Mouse (Mus musculus): ENCODE measurements at regions not wholly inside any gene's neighbourhood (a gene's known extent, or its start where the extent isn't known, plus 50 kb on each side); places are given as distances from the start of the nearest gene placed in this dataset.

DNA sequence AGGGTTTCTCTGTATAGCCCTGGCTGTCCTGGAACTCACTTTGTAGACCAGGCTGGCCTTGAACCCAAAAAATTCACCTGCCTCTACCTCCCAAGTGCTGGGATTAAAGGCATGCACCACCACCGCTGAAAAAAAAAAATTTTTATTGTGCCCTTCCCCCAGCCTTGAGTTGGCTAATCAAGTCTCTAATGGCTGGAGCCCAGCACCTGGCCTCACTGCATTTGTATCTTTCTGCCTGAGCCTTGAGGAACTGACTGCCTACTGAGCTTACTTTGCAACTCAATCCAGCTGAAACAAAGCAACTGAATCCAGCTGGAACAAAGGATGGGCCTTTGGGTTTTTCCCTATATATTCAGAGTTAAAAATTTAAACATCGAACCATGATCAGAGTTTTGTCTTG, 153.3 kb upstream of the Ccnh start:
- ATAC-seq (ENCODE audit: insufficient number of reproducible peaks, low FRiP score, low TSS enrichment, low read depth) (no peak), DNase-seq (ENCODE audit: low spot score) (no peak)
- Histone ChIP-seq H3K36me3 (ENCODE audit: control insufficient read depth, insufficient read depth, low read length) (no peaks in the 10 kb centered on the region), H3K9ac (ENCODE audit: low read length) (no peak overlapping the region), H3K4me1 (ENCODE audit: control insufficient read depth, insufficient read depth, low read length) (no peaks in the 10 kb centered on the region), H3K4me3 (ENCODE audit: low read depth, low read length) (no peak overlapping the region), H3K4me2 (ENCODE audit: low read depth, severe bottlenecking) (no peak overlapping the region), H3K27me3 (ENCODE audit: control insufficient read depth, insufficient read depth, low read length) (no peaks in the 10 kb centered on the region), H3K27ac (replicated peaks; ENCODE audit: low read depth, low read length) (no peak overlapping the region), H3K9me3 (ENCODE audit: control insufficient read depth, low read length) (no peaks in the 10 kb centered on the region)
- 75% methylated on average over 2 of the region's 2 CpGs for WGBS

DNA sequence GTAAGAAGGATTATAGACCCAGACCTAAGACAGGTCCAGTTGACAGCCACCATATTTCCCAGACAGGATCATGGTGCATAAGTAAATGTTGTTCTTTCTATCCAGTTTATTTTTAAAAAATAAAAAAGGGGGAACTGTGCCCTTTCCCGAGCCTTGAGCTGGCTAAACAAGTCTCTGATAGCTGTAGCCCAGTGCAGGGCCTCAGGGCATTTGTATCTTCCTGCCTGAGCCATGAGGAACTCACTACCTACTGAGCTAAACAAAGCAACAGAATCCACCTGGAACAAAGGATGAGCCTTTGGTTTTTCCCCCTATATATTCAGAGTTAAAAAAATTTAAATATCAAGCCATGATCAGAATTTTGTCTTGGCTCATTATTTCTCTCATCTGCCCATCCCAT, 152.4 kb upstream of the Ccnh start:
- Histone ChIP-seq H3K36me3 (ENCODE audit: control insufficient read depth, insufficient read depth, low read length) (no peaks in the 10 kb centered on the region), H3K4me3 (ENCODE audit: low read depth, low read length) (no peak overlapping the region), H3K27me3 (ENCODE audit: control insufficient read depth, insufficient read depth, low read length) (no peaks in the 10 kb centered on the region), H3K9ac (ENCODE audit: low read length) (no peak overlapping the region), H3K27ac (replicated peaks; ENCODE audit: low read depth, low read length) (no peak overlapping the region), H3K4me1 (ENCODE audit: control insufficient read depth, insufficient read depth, low read length) (no peaks in the 10 kb centered on the region), H3K9me3 (ENCODE audit: control insufficient read depth, low read length) (no peaks in the 10 kb centered on the region), H3K4me2 (ENCODE audit: low read depth, severe bottlenecking) (no peak overlapping the region)
- DNase-seq (ENCODE audit: low spot score) (no peak), ATAC-seq (ENCODE audit: insufficient number of reproducible peaks, low FRiP score, low TSS enrichment, low read depth) (no peak)
- WGBS: 61% methylated on average over 1 of the region's 1 CpGs

DNA sequence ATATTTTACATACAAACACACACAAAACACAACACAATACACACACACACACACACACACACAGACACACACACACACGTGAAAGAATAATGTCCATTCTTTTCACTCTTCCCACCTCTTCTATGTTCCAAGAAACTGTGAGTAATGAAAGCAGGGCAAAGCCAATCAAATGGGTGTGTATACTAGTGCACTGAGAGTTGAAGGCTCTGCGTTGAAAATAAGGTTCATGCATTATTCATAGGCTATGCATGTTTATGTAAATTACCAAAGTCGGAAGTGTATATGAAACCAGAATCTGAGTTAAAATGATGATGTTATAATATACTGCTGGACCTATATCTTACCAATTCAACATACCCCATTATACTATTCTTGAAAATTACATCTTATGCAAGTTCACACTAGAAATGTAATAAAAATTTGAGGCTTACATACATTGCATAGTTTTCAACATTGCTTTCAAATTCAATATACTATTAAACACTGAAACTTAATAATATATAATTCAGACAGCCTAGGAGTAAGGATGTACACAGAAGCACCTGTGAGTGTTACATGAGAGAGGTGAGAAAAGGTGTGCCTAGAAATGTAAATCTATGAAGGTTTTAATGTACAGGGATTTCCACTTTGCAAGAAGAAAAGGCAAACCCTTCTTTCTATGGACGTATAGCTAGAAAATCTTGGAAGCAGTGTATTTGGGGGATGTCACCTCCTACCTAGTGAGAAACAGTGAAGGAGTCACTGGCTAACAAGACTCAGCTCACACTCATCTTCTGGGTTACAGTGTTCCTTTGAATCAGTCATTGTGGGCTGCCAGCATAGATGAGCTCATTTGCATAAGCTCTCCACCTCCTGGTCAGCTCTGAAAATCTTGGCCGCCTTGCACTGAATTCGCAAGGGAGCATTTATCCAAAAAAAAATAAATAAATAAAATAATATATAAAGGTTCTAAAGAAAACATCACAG, 122.3 kb upstream of the Ccnh start:
- H3K9ac ChIP-seq (ENCODE audit: low read length): no peak overlapping the region
- no peak overlapping the region for H3K4me2 ChIP-seq (ENCODE audit: low read depth, severe bottlenecking)
- H3K27me3 ChIP-seq (ENCODE audit: control insufficient read depth, insufficient read depth, low read length): no peaks in the 10 kb centered on the region
- H3K27ac ChIP-seq (replicated peaks; ENCODE audit: low read depth, low read length): no peak overlapping the region
- H3K4me1 ChIP-seq (ENCODE audit: control insufficient read depth, insufficient read depth, low read length): no peaks in the 10 kb centered on the region
- H3K36me3 ChIP-seq (ENCODE audit: control insufficient read depth, insufficient read depth, low read length): no peaks in the 10 kb centered on the region
- DNase-seq (ENCODE audit: low spot score) (no peak), ATAC-seq (ENCODE audit: insufficient number of reproducible peaks, low FRiP score, low TSS enrichment, low read depth) (no peak)
- WGBS: 68% methylated on average over 6 of the region's 6 CpGs
- H3K9me3 ChIP-seq (ENCODE audit: control insufficient read depth, low read length): no peaks in the 10 kb centered on the region
- no peak overlapping the region for H3K4me3 ChIP-seq (ENCODE audit: low read depth, low read length)

DNA sequence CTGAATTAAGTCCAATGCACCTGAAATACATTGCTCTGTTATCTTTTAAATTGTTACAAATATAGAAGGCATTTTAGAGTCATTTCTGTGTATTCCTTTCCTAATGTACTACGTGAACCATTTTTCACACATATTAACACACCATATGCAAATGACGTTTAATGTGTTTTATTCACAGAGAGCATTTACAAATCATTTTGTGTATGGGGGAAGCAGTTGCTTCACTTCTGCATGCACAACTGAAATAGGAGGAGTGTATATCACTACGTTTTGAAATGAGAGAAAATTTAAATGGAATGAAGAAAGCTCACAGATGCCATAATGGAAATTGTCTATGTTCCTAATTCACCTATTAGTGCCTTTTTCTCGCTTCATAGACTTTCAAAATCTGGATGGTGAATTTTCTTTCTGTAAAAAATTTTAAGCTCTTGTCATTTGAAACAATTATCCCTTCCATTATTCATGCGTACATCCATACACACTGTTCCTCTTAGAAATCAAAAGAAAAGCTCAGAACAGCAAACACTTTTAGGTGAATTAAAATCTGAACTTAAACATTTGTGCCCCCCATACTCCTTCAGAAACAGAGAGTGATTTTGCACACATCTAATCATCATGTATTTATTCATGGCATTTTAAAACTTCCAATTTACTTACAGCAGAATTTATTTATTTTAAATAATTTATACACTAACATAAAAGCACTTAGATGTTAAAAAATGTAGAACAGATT, 121.5 kb upstream of the Ccnh start:
- H3K27ac ChIP-seq (replicated peaks; ENCODE audit: low read depth, low read length): no peak overlapping the region
- no peaks in the 10 kb centered on the region for H3K27me3 ChIP-seq (ENCODE audit: control insufficient read depth, insufficient read depth, low read length)
- no peaks in the 10 kb centered on the region for H3K9me3 ChIP-seq (ENCODE audit: control insufficient read depth, low read length)
- H3K4me2 ChIP-seq (ENCODE audit: low read depth, severe bottlenecking): no peak overlapping the region
- ATAC-seq (ENCODE audit: insufficient number of reproducible peaks, low FRiP score, low TSS enrichment, low read depth) (no peak), DNase-seq (ENCODE audit: low spot score) (no peak)
- no peak overlapping the region for H3K4me3 ChIP-seq (ENCODE audit: low read depth, low read length)
- H3K4me1 ChIP-seq (ENCODE audit: control insufficient read depth, insufficient read depth, low read length): no peaks in the 10 kb centered on the region
- no peak overlapping the region for H3K9ac ChIP-seq (ENCODE audit: low read length)
- H3K36me3 ChIP-seq (ENCODE audit: control insufficient read depth, insufficient read depth, low read length): no peaks in the 10 kb centered on the region
- 81% methylated on average over 5 of the region's 5 CpGs for WGBS

DNA sequence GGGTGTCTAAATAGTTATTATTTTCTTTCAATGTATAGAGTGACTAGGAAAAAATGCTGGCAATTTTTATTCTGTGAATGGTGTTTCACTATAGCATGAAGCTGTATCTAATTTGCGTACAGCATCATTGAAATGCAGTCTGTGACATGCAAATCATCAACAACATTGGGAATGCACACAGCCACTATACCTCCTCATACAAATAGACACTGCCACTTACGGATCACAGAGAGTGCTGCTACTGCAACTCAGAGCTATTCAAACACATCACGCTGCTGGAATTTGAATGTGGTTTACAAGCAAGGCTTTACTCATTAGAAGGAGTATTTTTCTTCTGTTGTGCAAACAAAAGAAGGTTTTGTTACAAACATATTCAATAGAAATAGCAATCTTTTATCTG, 120.8 kb upstream of the Ccnh start:
- ATAC-seq (ENCODE audit: insufficient number of reproducible peaks, low FRiP score, low TSS enrichment, low read depth): no peak
- H3K9ac ChIP-seq (ENCODE audit: low read length): no peak overlapping the region
- WGBS: 79% methylated on average over 3 of the region's 3 CpGs

DNA sequence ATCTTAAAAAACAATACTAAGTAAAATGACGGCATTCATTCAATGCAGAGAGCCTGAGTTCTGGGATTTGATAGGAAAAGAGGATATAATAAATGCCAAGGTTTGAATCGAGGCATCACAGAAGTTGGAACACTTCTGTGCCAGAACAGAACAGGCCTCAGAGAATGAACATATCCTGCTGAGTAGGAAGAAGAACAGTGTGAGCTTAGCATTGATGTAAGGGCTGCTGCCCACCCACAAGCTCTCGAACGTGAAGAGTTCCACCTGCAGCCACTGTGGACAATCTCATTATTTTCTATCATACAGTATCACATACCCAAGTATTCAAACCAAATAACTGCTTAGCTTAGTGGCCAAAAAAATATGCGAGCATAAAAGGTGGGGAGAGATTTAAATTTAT, 105.9 kb upstream of the Ccnh start:
- no peaks in the 10 kb centered on the region for H3K4me1 ChIP-seq (ENCODE audit: control insufficient read depth, insufficient read depth, low read length)
- H3K9me3 ChIP-seq (ENCODE audit: control insufficient read depth, low read length): no peaks in the 10 kb centered on the region
- no peak overlapping the region for H3K27ac ChIP-seq (replicated peaks; ENCODE audit: low read depth, low read length)
- DNase-seq (ENCODE audit: low spot score) (no peak), ATAC-seq (ENCODE audit: insufficient number of reproducible peaks, low FRiP score, low TSS enrichment, low read depth) (no peak)
- no peaks in the 10 kb centered on the region for H3K36me3 ChIP-seq (ENCODE audit: control insufficient read depth, insufficient read depth, low read length)
- 88% methylated on average over 5 of the region's 5 CpGs for WGBS
- H3K4me3 ChIP-seq (ENCODE audit: low read depth, low read length): no peak overlapping the region
- H3K27me3 ChIP-seq (ENCODE audit: control insufficient read depth, insufficient read depth, low read length): no peaks in the 10 kb centered on the region
- no peak overlapping the region for H3K9ac ChIP-seq (ENCODE audit: low read length)
- no peak overlapping the region for H3K4me2 ChIP-seq (ENCODE audit: low read depth, severe bottlenecking)

More for the DNA sequence above, 120.8 kb upstream of the Ccnh start:
- no peak overlapping the region for H3K4me2 ChIP-seq (ENCODE audit: low read depth, severe bottlenecking)
- no peak overlapping the region for H3K4me3 ChIP-seq (ENCODE audit: low read depth, low read length)
- no peaks in the 10 kb centered on the region for H3K27me3 ChIP-seq (ENCODE audit: control insufficient read depth, insufficient read depth, low read length)
- no peaks in the 10 kb centered on the region for H3K36me3 ChIP-seq (ENCODE audit: control insufficient read depth, insufficient read depth, low read length)
- no peaks in the 10 kb centered on the region for H3K9me3 ChIP-seq (ENCODE audit: control insufficient read depth, low read length)
- H3K27ac ChIP-seq (replicated peaks; ENCODE audit: low read depth, low read length): no peak overlapping the region
- no peak for DNase-seq (ENCODE audit: low spot score)
- no peaks in the 10 kb centered on the region for H3K4me1 ChIP-seq (ENCODE audit: control insufficient read depth, insufficient read depth, low read length)

DNA sequence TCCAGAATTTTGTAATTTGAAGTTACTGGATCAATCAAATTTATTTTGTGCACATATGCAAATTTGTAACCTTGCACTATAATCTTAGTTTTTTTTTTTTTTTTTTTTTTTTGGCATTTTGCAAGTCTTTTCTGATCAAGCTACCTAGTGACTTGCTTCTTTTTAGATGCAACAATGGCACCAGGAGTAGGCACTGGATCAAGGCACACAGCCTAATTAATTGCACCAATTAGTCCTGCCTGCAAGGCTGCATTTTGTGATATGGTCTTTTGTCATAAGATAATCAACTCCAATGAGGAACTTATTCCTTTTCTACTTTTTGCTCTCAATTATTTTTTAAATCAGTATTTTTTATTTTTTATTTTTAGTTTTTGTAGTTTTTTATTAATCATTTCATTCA, 105.5 kb upstream of the Ccnh start:
- H3K9me3 ChIP-seq (ENCODE audit: control insufficient read depth, low read length): no peaks in the 10 kb centered on the region

DNA sequence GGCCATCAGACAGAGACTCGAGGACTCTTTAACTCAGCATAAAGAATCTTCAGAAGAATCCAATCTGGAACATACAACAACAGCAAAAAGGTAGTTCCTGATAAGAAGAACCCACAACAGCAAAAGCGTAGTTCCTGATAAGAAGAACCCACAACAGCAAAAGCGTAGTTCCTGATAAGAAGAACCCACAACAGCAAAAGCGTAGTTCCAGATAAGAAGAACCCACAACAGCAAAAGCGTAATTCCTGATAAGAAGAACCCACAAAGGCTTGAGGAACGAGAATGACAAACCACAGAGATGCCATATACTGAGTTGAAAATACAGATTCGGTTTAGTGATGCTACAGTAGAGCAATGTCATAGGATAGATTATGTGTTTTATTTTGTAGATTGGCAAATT, 93.0 kb upstream of the Ccnh start:
- DNase-seq (ENCODE audit: low spot score) (no peak), ATAC-seq (ENCODE audit: insufficient number of reproducible peaks, low FRiP score, low TSS enrichment, low read depth) (no peak)
- H3K4me2 ChIP-seq (ENCODE audit: low read depth, severe bottlenecking): no peak overlapping the region
- no peaks in the 10 kb centered on the region for H3K27me3 ChIP-seq (ENCODE audit: control insufficient read depth, insufficient read depth, low read length)
- 88% methylated on average over 7 of the region's 7 CpGs for WGBS
- H3K27ac ChIP-seq (replicated peaks; ENCODE audit: low read depth, low read length): no peak overlapping the region
- H3K36me3 ChIP-seq (ENCODE audit: control insufficient read depth, insufficient read depth, low read length): no peaks in the 10 kb centered on the region
- no peaks in the 10 kb centered on the region; the same call in 1 of the 2 replicates for H3K9me3 ChIP-seq (ENCODE audit: control insufficient read depth, low read length)
- H3K4me1 ChIP-seq (ENCODE audit: control insufficient read depth, insufficient read depth, low read length): no peaks in the 10 kb centered on the region
- H3K9ac ChIP-seq (ENCODE audit: low read length): no peak overlapping the region
- no peak overlapping the region for H3K4me3 ChIP-seq (ENCODE audit: low read depth, low read length)

More for the DNA sequence above, 105.5 kb upstream of the Ccnh start:
- H3K4me1 ChIP-seq (ENCODE audit: control insufficient read depth, insufficient read depth, low read length): no peaks in the 10 kb centered on the region
- H3K36me3 ChIP-seq (ENCODE audit: control insufficient read depth, insufficient read depth, low read length): no peaks in the 10 kb centered on the region
- H3K27ac ChIP-seq (replicated peaks; ENCODE audit: low read depth, low read length): no peak overlapping the region
- ATAC-seq (ENCODE audit: insufficient number of reproducible peaks, low FRiP score, low TSS enrichment, low read depth): no peak
- H3K4me3 ChIP-seq (ENCODE audit: low read depth, low read length): no peak overlapping the region
- no peak for DNase-seq (ENCODE audit: low spot score)
- no peaks in the 10 kb centered on the region for H3K27me3 ChIP-seq (ENCODE audit: control insufficient read depth, insufficient read depth, low read length)
- no peak overlapping the region for H3K9ac ChIP-seq (ENCODE audit: low read length)
- H3K4me2 ChIP-seq (ENCODE audit: low read depth, severe bottlenecking): no peak overlapping the region
